Mouse (Mus musculus): Measurements from ENCODE around the gene R3hcc1l.

The R3hcc1l gene

GRCm38 (mm10) chr19:42518620-42519310 is at the start of gene R3hcc1l:
R3hcc1l (plus strand) TSS chr19:42518759.
- DNase-seq (ENCODE audit: extremely low read depth, low read depth), result peak; percentile 79

- no peak for DNase-seq (ENCODE audit: extremely low read depth, low read depth)
These were observed 47.0 kb upstream of the R3hcc1l start for GRCm38 (mm10) chr19:42471571-42471970.

- DNase-seq (ENCODE audit: extremely low read depth, low read depth), result peak; percentile 6
These were observed 45.7 kb upstream of the R3hcc1l start for GRCm38 (mm10) chr19:42472831-42473230.

GRCm38 (mm10) chr19:42477769-42478168 is 40.8 kb upstream of the R3hcc1l start:
- no peak for DNase-seq (ENCODE audit: extremely low read depth, low read depth)

GRCm38 (mm10) chr19:42478303-42478702 is 40.3 kb upstream of the R3hcc1l start:
- no peak for DNase-seq (ENCODE audit: extremely low read depth, low read depth)

GRCm38 (mm10) chr19:42485443-42485842 is 33.1 kb upstream of the R3hcc1l start:
- DNase-seq (ENCODE audit: extremely low read depth, low read depth), result no peak

GRCm38 (mm10) chr19:42487261-42487660 is 31.3 kb upstream of the R3hcc1l start:
- DNase-seq (ENCODE audit: extremely low read depth, low read depth), result no peak

GRCm38 (mm10) chr19:42493257-42493917 is 25.2 kb upstream of the R3hcc1l start:
- DNase-seq (ENCODE audit: extremely low read depth, low read depth), result no peak

- no peak for DNase-seq (ENCODE audit: extremely low read depth, low read depth)
These were observed 14.4 kb upstream of the R3hcc1l start for GRCm38 (mm10) chr19:42504156-42504555.

- no peak for DNase-seq (ENCODE audit: extremely low read depth, low read depth)
These were observed 8.9 kb upstream of the R3hcc1l start for GRCm38 (mm10) chr19:42509625-42510024.

GRCm38 (mm10) chr19:42510276-42511171 is 8.0 kb upstream of the R3hcc1l start:
- DNase-seq (ENCODE audit: extremely low read depth, low read depth), result no peak

GRCm38 (mm10) chr19:42515656-42516055 is 2.9 kb upstream of the R3hcc1l start:
- no peak for DNase-seq (ENCODE audit: extremely low read depth, low read depth)

- DNase-seq (ENCODE audit: extremely low read depth, low read depth), result no peak
These were observed 2.4 kb upstream of the R3hcc1l start for GRCm38 (mm10) chr19:42516121-42516520.

GRCm38 (mm10) chr19:42517957-42518619 is 471 bp upstream of the R3hcc1l start:
- no peak for DNase-seq (ENCODE audit: extremely low read depth, low read depth)

GRCm38 (mm10) chr19:42519760-42520159 is 1.2 kb downstream of the R3hcc1l start:
- peak; percentile 31 for DNase-seq (ENCODE audit: extremely low read depth, low read depth)

GRCm38 (mm10) chr19:42524703-42525102 is 6.1 kb downstream of the R3hcc1l start:
- no peak for DNase-seq (ENCODE audit: extremely low read depth, low read depth)

GRCm38 (mm10) chr19:42529992-42530437 is 11.5 kb downstream of the R3hcc1l start:
- DNase-seq (ENCODE audit: extremely low read depth, low read depth), result peak; percentile 26

GRCm38 (mm10) chr19:42534427-42534826 is 15.9 kb downstream of the R3hcc1l start:
- no peak for DNase-seq (ENCODE audit: extremely low read depth, low read depth)

GRCm38 (mm10) chr19:42537600-42537999 is 19.0 kb downstream of the R3hcc1l start:
- no peak for DNase-seq (ENCODE audit: extremely low read depth, low read depth)

- no peak for DNase-seq (ENCODE audit: extremely low read depth, low read depth)
These were observed 20.4 kb downstream of the R3hcc1l start for GRCm38 (mm10) chr19:42538911-42539310.
